Mouse (Mus musculus): ENCODE measurements around the gene Nfatc3. TPM values are rescaled to one million over a fixed set of nuclear protein-coding genes. Genes with fewer than 3 reads are reported as not detected.

Gene Nfatc3
- polyA plus RNA-seq, 2 experiments from 2014 or later: 30.0 to 31.5 TPM

- no peak for ATAC-seq
Observed at GRCm38 (mm10) chr8:106127882-106128410, 69.3 kb downstream of the Nfatc3 start.

- no peak for ATAC-seq
Observed at GRCm38 (mm10) chr8:106129232-106129930, 70.7 kb downstream of the Nfatc3 start.

- ATAC-seq: no peak
Observed at GRCm38 (mm10) chr8:106129997-106130396, 71.4 kb downstream of the Nfatc3 start.

- no peak for ATAC-seq
Observed at GRCm38 (mm10) chr8:106130505-106130904, 71.9 kb downstream of the Nfatc3 start.

GRCm38 (mm10) chr8:106131021-106131420 lies 72.4 kb downstream of the Nfatc3 start:
- ATAC-seq: no peak

GRCm38 (mm10) chr8:106131488-106132222 lies 73.0 kb downstream of the Nfatc3 start:
- no peak for ATAC-seq

GRCm38 (mm10) chr8:106132356-106132755 lies 73.7 kb downstream of the Nfatc3 start:
- ATAC-seq: no peak

GRCm38 (mm10) chr8:106133526-106133925 lies 74.9 kb downstream of the Nfatc3 start:
- ATAC-seq: peak; percentile 29

GRCm38 (mm10) chr8:106133946-106134345 lies 75.3 kb downstream of the Nfatc3 start:
- ATAC-seq: no peak

GRCm38 (mm10) chr8:106134751-106135571 lies 76.3 kb downstream of the Nfatc3 start:
- no peak for ATAC-seq

- ATAC-seq: no peak
Observed at GRCm38 (mm10) chr8:106135672-106136071, 77.0 kb downstream of the Nfatc3 start.

- peak; percentile 45 for ATAC-seq
Observed at GRCm38 (mm10) chr8:106136156-106137130, 77.8 kb downstream of the Nfatc3 start, which contains the start of gene Esrp2. Gene Esrp2, minus strand, starts transcription at chr8:106136974.

- ATAC-seq: no peak
Observed at GRCm38 (mm10) chr8:106137218-106137905, 78.7 kb downstream of the Nfatc3 start.

- ATAC-seq: no peak
Observed at GRCm38 (mm10) chr8:106137906-106138477, 79.4 kb downstream of the Nfatc3 start.

- no peak for ATAC-seq
Observed at GRCm38 (mm10) chr8:106138616-106139015, 80.0 kb downstream of the Nfatc3 start.

GRCm38 (mm10) chr8:106140191-106140590 lies 81.6 kb downstream of the Nfatc3 start:
- ATAC-seq: no peak

- peak; percentile 81 for ATAC-seq
Observed at GRCm38 (mm10) chr8:106140769-106141168, 82.1 kb downstream of the Nfatc3 start.

GRCm38 (mm10) chr8:106145331-106145730 lies 86.7 kb downstream of the Nfatc3 start:
- no peak for ATAC-seq

GRCm38 (mm10) chr8:106146014-106146413 lies 87.4 kb downstream of the Nfatc3 start:
- ATAC-seq: no peak

GRCm38 (mm10) chr8:106147868-106148565 lies 89.4 kb downstream of the Nfatc3 start:
- ATAC-seq: no peak
